Mouse (Mus musculus): ENCODE measurements around the gene Kctd18.
"Not testable (repeated sequence)": the region's sequence is repeated elsewhere in the genome, so short reads cannot be mapped to it uniquely, and the experiment has no call there.

The Kctd18 gene

GRCm38 (mm10) chr1:58018856-58019255 is at the start of gene Kctd18:
TSS of gene Kctd18 (minus strand) at chr1:58018956.
- no peak for DNase-seq (ENCODE audit: low spot score in 2 of 2)

GRCm38 (mm10) chr1:58065606-58066005 is 46.9 kb upstream of the Kctd18 start:
- no peak for DNase-seq (ENCODE audit: low spot score in 2 of 2)

- DNase-seq (ENCODE audit: low spot score in 2 of 2), result no peak
Observed at GRCm38 (mm10) chr1:58065151-58065550, 46.4 kb upstream of the Kctd18 start.

- DNase-seq (ENCODE audit: low spot score in 2 of 2), result no peak
Observed at GRCm38 (mm10) chr1:58062131-58062530, 43.4 kb upstream of the Kctd18 start.

- no peak for DNase-seq (ENCODE audit: low spot score in 2 of 2)
Observed at GRCm38 (mm10) chr1:58058846-58059245, 40.1 kb upstream of the Kctd18 start.

GRCm38 (mm10) chr1:58056939-58057338 is 38.2 kb upstream of the Kctd18 start:
- no peak for DNase-seq (ENCODE audit: low spot score in 2 of 2)

GRCm38 (mm10) chr1:58056074-58056807 is 37.5 kb upstream of the Kctd18 start:
- no peak for DNase-seq (ENCODE audit: low spot score in 2 of 2)

GRCm38 (mm10) chr1:58055598-58055997 is 36.8 kb upstream of the Kctd18 start:
- DNase-seq (ENCODE audit: low spot score in 2 of 2), result no peak

GRCm38 (mm10) chr1:58049126-58049525 is 30.4 kb upstream of the Kctd18 start:
- DNase-seq (ENCODE audit: low spot score in 2 of 2), result no peak

GRCm38 (mm10) chr1:58046721-58047290 is 28.1 kb upstream of the Kctd18 start:
- DNase-seq (ENCODE audit: low spot score in 2 of 2), result no peak

GRCm38 (mm10) chr1:58045546-58045945 is 26.8 kb upstream of the Kctd18 start:
- no peak for DNase-seq (ENCODE audit: low spot score in 2 of 2)

GRCm38 (mm10) chr1:58045076-58045475 is 26.3 kb upstream of the Kctd18 start:
- DNase-seq (ENCODE audit: low spot score in 2 of 2), result no peak

- not testable (repeated sequence) for DNase-seq (ENCODE audit: low spot score in 2 of 2)
Observed at GRCm38 (mm10) chr1:58037306-58037705, 18.6 kb upstream of the Kctd18 start.

- DNase-seq (ENCODE audit: low spot score in 2 of 2), result peak; percentile 18 to 32
Observed at GRCm38 (mm10) chr1:58031160-58031769, 12.5 kb upstream of the Kctd18 start.

- no peak for DNase-seq (ENCODE audit: low spot score in 2 of 2)
Observed at GRCm38 (mm10) chr1:58030156-58030871, 11.6 kb upstream of the Kctd18 start.

- DNase-seq (ENCODE audit: low spot score in 2 of 2), result no peak
Observed at GRCm38 (mm10) chr1:58029636-58030117, 10.9 kb upstream of the Kctd18 start, which contains the start of gene Aox1. TSS of gene Aox1 (plus strand) at chr1:58029931.

GRCm38 (mm10) chr1:58027707-58028106 is 9.0 kb upstream of the Kctd18 start:
- DNase-seq (ENCODE audit: low spot score in 2 of 2), result no peak

GRCm38 (mm10) chr1:58006388-58006787 is 12.4 kb downstream of the Kctd18 start:
- DNase-seq (ENCODE audit: low spot score in 2 of 2), result not testable (repeated sequence)

GRCm38 (mm10) chr1:57998146-57998545 is 20.6 kb downstream of the Kctd18 start:
- DNase-seq (ENCODE audit: low spot score in 2 of 2), result no peak

GRCm38 (mm10) chr1:57996133-57996615 is 22.6 kb downstream of the Kctd18 start:
- DNase-seq (ENCODE audit: low spot score in 2 of 2), result peak in 1 of 2 experiments; percentile 1

- peak; percentile 80 to 92 for DNase-seq (ENCODE audit: low spot score in 2 of 2)
Observed at GRCm38 (mm10) chr1:57995432-57996132, 23.2 kb downstream of the Kctd18 start, which contains the start of gene Sgo2a. TSS of gene Sgo2a (plus strand) at chr1:57995971.
